Mouse (Mus musculus): ENCODE results near the gene Mipep.
A peak's percentile ranks its signal among the peaks of the same experiment; 100 is the strongest.

Mipep gene

DNA sequence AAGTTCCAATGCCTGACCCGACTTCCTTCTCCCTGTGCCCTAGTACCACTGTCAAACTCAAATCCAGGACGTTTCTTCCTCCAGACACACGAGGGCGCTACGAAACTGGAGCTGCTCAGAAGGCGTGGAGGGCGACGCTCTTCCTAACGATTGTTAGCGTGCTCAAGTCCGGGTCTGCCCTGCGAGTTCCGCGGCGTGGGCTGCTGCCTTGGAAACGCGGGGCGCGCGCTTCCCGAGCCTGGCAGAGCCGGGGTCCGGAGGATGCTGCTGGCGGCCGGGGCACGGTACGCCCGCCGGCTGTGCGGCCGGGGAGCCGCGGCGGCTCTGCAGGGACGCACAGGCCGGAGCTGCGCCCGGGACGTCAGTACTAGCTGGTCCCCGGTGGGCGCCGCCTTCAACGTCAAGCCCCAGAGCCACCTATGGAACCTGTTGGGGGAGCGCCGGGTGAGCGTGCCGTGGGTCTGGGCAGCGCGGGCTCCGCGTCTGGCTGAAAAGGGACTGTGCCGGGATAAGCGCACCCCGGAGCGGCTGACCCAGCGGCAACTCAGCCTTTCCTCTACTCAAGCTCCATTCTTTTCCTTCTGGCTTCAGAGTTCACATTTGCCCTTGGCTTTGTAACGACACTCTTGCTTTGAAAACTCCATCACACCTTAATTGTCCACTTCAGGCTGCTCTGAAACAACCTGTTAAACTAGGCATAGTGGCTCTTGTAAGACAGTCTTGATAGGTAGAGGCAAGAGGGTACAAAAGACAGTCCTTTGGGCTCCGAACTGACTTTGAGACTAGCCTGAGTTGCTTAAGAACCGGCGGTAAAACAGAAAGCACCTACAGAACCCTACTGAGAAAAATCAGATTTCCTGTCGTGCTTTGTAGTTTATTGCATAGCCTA lies at the start of gene Mipep:
TSS of gene Mipep (plus strand) at position 147 of the 889 bp plus-strand sequence.
- DNase-seq (ENCODE audit: low spot score), result peak; percentile 82

DNA sequence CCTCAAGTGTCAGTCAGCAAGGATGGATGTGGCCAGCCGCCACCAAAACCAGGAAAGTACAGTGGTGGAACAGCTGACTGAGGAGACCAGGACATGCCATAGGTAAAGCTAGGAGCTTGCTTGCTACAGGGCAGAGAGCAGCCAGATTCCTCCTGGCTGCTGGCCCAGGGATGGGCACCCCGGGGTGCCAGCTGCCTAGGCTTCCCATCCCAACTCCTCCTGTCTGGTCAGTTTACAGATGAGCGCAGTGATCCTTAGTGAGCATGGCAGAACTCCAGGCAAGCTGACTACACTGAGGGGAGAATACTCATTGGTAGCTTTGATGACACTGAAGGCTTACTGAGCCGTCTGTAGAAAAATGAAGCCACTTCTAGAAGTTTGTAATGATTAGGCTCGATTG lies 49.2 kb upstream of the Mipep start:
- no peak for DNase-seq (ENCODE audit: low spot score)

DNA sequence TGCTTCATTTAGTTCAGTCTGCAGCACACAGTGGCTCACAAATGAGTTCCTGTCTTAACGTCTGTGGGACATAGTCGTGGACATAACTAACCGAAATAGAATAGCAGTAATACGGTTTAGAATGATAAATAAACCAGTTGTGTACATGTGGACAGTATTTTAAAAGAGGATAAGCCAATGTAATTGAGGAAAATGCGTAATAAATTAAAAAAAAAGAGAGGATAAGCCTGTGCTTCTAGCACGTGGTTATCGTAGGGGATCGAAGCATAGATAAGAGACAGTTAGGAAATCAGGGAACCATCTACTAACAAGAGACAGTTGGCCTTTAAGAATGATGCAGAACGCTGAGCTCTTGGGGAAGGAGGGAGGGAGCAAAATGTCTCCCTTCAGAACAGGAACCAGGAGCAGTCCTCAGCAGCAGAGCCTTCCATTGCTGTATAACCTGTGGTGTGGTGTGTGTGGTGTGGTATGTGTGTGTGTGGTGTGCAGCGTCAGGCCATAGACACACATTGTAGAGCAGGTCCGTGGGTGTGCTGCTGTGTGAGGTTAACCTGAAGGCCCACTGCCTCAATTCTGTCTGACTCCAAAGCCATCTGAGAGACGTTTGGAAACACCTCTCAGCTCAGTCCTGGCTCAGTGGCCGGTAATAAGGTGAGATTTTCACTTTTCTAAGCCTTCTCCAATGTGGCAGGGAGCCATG lies 48.4 kb upstream of the Mipep start:
- no peak for DNase-seq (ENCODE audit: low spot score)

DNA sequence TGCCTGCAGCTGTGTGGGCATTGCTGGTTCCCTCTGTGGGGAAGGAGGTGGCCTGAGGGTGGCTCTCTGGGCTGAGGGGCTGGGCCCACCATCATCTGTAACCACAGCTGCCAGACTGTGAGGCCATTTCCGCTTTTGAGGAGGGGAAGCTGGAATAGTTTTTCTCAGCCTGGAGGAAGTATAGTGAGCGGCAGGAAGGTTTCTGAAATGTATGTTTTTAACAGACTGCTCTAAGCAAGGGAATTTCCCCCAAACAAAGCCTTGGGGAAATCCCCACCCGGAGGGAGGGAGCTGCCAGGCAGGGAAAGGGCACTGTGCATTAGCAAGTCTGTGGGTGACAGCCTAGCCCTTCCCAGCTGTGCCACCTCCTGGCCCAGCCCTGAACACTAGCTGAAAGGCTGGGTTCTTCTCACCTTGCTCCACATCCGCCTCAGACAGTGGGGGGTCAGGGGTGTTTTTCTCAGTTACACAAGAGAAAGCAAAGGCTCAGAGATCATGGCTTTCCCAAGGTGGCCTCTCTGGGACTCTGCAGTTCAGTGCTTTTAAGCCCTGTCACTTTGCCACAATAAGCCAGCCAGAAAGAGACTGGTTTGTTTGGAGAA lies 47.7 kb upstream of the Mipep start:
- no peak for DNase-seq (ENCODE audit: low spot score)

DNA sequence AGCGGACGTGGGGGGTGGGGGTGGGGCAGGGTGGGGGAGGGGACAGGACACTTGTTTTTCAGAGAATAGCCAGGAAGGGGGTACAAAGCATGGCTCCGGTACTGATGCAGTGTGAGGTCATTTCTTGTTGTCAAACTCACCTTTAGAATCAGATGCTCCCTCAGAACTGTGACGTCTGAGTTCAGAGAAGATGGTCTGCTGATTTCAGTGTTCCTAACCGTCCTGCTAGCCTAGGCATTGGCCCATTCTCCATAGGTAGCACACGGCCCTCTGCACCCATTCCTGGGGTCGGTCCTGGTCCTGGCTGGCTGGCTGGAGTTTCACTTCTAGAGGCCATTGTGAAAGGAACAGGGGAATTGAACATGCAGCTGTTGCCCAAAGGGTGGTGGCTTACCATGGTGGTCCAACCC lies 47.2 kb upstream of the Mipep start:
- DNase-seq (ENCODE audit: low spot score), result no peak

DNA sequence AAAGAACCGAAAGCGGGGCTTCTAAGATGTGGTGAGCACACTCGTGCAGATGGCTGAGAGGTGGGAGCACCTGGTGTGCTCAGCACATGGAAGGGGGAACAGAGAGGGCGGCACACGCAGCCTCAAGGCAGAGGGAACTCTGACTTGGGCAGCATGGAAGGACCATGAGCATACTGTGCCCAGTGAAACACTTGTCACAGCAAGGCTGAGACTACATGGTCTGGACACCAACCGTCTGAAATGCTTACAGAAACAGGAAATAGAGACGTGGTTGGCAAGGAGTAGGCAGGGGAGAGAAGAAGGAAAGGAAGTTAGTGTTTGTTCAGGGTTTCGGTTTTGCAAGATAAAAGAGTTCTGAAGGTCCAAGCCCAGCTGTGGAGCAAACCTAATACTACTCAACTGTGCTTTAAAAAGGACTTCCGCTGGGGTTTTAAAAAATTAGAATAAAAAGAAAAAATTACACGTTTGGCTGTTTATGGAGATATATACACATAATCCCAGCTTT lies 45.9 kb upstream of the Mipep start:
- no peak for DNase-seq (ENCODE audit: low spot score)

DNA sequence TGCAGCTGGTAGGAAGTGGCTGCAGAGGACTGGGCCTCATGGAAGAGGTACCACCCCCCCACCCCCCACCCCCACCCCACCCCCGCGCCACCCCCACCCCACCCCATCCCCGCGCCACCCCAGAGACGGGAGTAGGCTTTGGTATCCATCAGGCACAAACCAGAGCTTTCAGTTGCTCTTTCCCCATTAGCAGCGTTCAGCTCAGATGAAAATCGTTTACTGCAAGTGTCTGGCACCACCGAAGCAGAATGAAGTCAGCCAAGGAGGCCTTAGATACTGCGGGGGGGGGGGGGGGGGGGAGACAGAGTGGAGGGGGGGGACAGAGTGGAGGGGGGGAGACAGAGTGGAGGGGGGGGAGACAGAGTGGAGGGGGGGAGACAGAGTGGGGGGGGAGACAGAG lies 45.2 kb upstream of the Mipep start:
- no peak for DNase-seq (ENCODE audit: low spot score)

DNA sequence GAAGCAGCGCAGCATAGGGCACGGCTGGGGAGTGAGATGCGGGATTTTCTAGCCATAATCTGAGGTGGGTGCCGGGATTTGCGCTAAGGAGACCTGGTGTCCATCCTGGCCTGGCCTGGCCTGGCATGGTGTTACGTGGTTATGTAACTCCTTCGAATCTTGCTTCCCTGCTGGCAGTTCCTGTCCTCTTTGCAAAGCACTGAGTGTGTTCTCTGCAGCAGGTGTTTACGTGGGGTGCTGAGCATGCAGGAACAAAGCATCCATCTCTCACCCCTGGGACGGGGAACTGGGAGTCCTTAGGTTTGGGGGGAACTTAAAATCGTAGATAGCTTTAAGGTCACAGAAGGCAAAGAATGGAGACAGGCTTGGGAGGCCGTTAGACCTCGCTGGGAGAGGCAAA lies 44.8 kb upstream of the Mipep start:
- no peak for DNase-seq (ENCODE audit: low spot score)

DNA sequence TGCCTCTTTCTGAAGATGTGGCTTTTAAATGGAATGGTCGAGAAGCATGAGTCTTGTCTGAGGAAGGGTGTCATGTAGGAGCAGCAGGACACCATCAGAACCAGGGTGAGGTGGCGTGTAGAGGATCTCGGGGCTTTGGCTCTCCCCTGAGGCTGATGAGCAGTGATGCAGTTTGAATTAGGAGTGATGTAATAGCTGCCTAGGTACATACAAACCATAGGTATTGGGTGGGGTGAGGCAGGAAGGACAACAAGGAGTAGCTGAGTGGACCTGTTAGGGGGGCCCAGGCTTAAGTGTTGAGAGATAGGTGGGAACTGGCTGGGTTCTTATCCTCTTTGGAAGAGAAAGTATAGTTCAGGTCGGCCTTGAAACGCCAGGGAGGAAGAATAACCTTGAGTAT lies 43.9 kb upstream of the Mipep start:
- DNase-seq (ENCODE audit: low spot score), result no peak

DNA sequence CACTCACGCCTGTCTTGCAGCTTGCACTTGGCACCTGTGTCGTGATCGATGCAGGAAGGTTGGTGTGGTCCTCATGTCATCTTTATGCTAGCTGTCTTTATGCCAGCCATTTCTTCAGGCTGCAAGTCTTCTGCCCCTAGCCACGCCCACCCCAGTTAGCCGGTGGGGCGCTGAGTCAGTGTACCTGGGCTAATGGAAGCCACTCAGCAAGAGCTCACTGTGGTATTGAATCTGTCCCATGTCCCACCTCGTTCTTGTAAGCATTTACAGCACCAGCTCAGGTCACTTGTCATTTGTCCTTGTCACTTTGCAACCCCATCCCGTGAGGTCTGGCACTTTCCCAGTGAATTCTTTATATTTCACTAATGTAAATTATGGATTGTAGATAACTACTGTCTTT lies 43.3 kb upstream of the Mipep start:
- no peak for DNase-seq (ENCODE audit: low spot score)

DNA sequence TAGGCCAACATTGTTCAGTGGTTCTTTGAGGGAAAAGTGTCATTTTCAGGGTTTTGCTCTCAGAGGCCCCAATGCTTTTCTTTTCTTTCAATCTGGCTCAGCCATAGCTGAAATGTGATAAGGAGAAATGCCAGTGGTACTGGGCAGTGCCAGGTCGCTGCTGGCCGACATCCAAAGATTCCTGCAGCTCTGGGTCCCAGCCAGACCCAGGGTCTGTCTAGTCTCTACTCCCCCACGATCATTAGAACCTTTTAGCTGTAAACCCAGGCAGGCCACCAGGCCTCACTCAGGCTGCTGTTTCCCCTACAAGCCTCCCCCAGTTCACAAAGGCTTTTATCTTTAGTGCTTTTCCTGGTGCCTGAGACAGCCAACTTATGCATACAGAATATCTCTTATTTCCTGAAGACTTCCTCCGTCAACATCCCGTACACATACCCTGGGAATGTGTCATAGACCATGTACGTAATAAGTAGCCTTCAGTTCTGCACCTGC lies 42.8 kb upstream of the Mipep start:
- peak; percentile 84 for DNase-seq (ENCODE audit: low spot score)

DNA sequence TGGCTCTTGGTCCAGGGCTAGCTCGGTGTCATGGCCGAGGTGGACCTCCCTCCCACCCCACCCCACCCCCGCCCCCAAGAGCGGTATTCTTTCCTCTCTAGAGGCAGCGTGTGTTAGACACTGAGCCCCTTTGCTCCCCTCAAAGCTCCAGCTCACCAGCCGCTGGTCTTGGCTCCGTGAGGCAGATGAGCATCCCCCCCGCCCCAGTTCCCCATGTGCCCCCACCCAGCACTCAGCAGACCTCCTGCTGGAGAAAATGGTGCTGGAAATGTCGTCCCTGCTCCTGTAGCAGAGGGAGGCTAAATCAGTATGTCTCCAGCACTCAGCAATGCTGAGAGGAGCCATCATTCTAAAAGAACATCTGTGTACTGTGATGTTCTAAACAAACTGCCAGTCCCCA lies 40.7 kb upstream of the Mipep start:
- DNase-seq (ENCODE audit: low spot score), result no peak

DNA sequence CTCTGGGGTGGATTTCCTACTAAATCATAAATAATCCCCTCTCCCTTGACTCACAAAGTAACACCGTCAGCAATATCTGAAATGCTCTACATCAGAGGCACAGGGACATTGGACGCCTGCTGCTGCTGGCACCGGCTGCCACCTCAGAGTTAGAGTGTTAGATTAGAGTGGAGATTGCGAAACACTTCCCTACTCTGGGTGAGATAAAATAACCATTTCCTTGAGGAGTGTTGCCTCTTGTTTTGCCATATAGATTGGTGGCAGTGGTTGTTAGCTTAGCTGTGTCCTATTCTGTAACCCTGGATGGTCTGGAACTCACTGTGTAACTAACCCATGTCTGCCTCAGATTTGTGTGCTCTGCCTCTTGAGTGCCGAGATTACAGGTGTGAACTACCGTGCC lies 39.2 kb upstream of the Mipep start:
- no peak for DNase-seq (ENCODE audit: low spot score)

DNA sequence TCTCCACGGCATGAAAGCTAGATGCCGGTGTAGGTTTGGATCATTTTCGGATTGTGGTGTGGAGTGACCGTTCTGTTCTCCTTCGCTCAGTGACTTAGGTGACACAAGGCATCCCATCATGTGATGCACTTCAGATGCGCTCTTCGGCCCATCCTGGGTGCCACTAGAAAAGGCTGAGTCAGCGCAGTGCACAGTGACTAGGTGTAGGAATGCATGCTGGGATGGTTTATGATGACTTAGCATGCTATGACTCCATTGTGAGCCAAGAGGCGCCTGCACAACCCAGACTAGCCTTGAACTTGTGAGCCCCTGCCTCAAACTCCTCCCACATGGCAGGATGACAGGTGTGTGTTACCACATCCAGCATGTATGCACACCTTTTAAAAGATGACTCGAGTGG lies 38.2 kb upstream of the Mipep start:
- DNase-seq (ENCODE audit: low spot score), result no peak

DNA sequence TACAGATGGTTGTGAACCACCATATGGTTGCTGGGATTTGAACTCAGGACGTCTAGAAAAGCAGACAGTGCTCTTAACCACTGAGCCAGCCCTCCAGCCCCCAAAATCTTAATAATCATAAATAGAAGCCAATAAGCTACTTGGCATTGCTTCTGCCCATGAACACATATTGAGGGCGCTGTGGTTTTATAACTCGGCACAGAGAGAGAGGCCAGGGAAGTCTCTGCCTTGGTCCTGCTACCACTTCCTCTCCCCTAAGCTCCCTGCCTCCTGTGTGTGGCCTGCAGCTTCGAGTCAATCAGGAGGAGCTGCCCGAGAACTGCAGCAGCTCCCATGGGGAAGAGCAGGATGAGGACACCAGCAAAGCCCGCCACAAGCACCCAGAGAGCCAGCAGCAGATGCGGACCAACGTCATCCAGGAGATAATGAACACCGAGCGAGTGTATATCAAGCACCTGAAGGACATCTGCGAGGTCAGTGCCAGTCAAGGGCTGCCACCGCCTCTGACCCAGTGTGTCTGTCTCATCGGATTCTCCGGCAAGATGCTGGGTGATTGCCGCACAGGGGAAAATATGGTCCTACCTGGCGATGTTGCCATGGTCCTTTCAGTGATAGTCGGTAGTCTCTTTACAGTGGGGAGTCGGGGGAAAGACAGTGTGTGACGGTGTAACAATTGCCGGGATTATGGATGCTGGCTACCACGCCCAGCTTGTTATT lies 37.1 kb upstream of the Mipep start:
- DNase-seq (ENCODE audit: low spot score), result no peak

DNA sequence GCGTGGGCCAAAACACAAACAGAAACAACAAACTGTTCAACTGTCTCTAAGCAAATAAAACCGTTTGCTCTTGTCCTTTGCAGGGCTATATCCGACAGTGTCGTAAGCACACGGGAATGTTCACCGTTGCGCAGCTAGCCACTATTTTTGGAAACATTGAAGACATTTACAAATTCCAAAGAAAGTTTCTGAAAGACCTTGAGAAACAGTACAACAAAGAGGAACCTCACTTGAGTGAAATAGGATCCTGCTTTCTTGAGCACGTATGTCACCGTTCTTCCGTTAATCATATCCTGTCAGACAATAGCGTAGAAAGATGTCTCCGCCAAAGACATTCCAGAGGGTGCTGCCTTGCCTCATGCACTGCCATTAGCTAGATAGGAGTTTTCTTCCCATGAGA lies 34.5 kb upstream of the Mipep start:
- DNase-seq (ENCODE audit: low spot score), result no peak

DNA sequence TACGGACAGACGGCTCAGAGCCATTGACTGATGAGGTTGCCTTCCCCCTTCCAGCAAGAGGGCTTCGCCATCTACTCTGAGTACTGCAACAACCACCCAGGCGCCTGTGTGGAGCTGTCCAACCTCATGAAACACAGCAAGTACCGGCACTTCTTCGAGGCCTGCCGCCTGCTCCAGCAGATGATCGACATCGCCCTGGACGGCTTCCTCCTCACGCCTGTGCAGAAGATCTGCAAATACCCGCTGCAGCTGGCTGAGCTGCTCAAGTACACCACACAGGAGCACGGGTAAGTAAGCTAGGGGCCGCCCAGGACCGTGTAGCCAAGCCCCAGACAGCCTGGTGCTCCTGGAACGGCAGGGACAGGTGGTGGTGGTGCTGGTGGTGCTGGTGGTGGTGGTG lies 32.8 kb upstream of the Mipep start:
- DNase-seq (ENCODE audit: low spot score), result no peak

DNA sequence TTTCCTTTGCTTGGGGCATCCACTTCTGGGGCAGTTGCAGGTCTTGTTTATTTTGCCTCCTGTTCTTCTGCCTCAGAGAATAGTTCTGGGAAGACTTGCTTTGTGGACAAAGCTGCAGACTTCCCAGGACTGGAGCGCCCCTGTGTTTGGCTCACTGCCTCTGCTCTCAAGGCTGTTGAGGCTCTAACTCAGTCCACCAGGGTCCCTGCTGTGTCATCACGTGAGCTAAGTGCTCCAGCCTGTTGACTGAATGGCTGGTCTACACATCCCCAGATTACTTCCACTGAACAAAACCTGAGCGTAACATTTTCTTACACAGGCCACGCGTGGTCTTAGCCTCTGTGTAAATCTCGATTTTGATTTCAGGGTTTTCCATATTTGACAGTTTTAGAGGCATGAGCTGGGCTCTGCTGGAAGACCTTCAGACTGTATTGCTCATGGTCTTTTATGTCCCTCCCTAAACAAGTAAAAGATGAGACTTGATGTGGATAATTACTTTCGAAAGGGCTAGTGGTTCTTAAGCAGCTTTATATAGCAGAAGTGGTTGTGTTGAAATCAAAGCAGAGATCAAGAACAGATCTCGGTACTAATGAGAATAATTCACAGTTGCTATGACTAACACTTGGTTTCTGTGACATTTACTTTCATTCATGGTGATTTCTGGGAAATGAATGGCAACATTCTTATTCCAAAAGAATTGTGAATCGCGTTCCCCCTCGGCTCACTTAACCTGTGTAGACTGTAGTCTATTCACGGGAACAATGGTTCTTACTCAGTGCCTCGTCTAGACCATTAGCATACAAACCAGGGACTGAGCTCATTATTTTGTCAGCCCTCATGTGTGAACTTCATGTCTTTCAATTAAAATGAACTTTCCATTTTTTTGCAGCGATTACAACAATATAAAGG lies 31.2 kb upstream of the Mipep start:
- DNase-seq (ENCODE audit: low spot score), result no peak

DNA sequence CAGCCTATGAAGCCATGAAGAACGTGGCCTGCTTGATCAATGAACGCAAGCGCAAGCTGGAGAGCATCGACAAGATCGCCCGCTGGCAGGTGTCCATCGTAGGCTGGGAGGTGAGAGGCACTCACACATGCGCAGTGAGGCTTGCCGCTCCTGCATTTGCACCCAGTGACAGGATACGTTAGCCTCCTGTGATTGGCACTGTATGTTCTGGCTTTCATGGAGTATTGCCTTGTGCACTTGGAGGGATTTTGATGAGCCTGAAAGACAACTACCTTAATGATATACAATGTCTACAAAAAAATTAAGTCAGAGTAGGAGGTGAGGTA lies 30.6 kb upstream of the Mipep start:
- DNase-seq (ENCODE audit: low spot score), result no peak

DNA sequence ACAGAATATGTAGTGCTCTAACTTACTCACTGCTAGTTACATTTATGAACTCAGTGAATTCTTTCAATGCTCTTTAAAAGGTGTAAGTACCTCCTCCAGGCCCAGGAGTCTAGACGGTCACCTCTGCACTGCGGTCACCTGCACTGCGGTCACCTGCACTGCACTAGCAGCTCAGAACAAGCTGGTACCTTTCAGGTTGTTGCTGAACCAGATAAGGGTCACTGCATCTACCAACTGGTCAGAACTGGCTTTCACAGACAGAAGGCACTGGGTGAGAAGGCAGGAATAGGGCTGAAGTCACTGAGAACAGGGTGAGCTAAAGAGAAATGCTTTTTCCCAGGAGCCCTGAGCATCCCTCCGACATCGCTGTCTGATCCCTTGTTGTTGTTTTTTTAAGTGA lies 29.7 kb upstream of the Mipep start:
- no peak for DNase-seq (ENCODE audit: low spot score)

DNA sequence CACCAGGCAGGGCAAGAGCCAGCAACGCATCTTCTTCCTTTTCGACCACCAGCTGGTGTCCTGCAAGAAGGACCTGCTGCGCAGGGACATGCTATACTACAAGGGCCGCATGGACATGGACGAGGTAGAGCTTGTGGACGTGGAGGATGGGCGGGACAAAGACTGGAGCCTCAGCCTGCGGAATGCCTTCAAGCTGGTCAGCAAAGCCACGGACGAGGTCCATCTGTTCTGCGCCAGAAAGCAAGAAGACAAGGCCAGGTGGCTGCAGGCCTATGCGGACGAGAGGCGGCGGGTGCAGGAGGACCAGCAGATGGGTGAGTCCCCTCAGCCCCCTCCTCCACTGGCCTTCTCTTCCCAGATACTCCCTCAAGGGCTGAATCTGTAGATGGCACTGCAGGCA lies 28.1 kb upstream of the Mipep start:
- DNase-seq (ENCODE audit: low spot score), result no peak
